Mouse (Mus musculus) forebrain, embryonic 14.5 days (tissue): Measurements from ENCODE around the gene Myof. TPM values are rescaled to one million over a fixed set of nuclear protein-coding genes. Genes with fewer than 3 reads are reported as not detected.

Experiments
- ATAC-seq: fragments of 200-750 bp; cut with Nextera tagmentation; 2 replicates; pipeline ENCODE4 v1.8.0; 2017; ENCODE audit warnings: mild to moderate bottlenecking, moderate library complexity
- DNase-seq: peaks from one replicate; pipeline ENCODE4 v3.0.0-alpha.2; 2015; ENCODE audit warnings: low spot score
- H3K27ac ChIP-seq: fragments of 300-500 bp; sonication (generic); 2 replicates; pipeline ENCODE4 v1.5.1; 2014; ENCODE audit warnings: low read depth, mild to moderate bottlenecking, control low read depth, low read length, moderate library complexity
- H3K27me3 ChIP-seq: fragments of 300-500 bp; sonication (generic); replicated peaks from 2 replicates; pipeline ENCODE4 v1.6.1; 2014; ENCODE audit warnings: low read length, control low read depth, mixed read lengths; ENCODE audit not compliant: control insufficient read depth, insufficient read depth
- H3K36me3 ChIP-seq: fragments of 300-500 bp; sonication (generic); 2 replicates; pipeline ENCODE4 v1.6.1; 2014; ENCODE audit warnings: low read length, control low read depth; ENCODE audit not compliant: control insufficient read depth, insufficient read depth
- H3K4me1 ChIP-seq: fragments of 300-500 bp; sonication (generic); 2 replicates; pipeline ENCODE4 v1.6.1; 2014; ENCODE audit warnings: antibody characterized with exemption, low read length, control low read depth; ENCODE audit not compliant: control insufficient read depth, insufficient read depth
- H3K4me2 ChIP-seq: fragments of 300-500 bp; sonication (generic); 2 replicates; pipeline ENCODE4 v1.6.1; 2014; ENCODE audit warnings: mild to moderate bottlenecking, control low read depth, low read length
- H3K4me3 ChIP-seq: fragments of 300-500 bp; sonication (generic); 2 replicates; pipeline ENCODE4 v1.5.1; 2014; ENCODE audit warnings: low read depth, low read length, control low read depth
- H3K9ac ChIP-seq: fragments of 300-500 bp; sonication (generic); 2 replicates; pipeline ENCODE4 v1.6.1; 2014; ENCODE audit warnings: mild to moderate bottlenecking, low read length, control low read depth, moderate library complexity
- H3K9me3 ChIP-seq: fragments of 300-500 bp; sonication (generic); replicated peaks from 2 replicates; pipeline ENCODE4 v1.6.1; 2016; ENCODE audit warnings: low read length, control low read depth, mixed read lengths; ENCODE audit not compliant: control insufficient read depth
- WGBS: fragments of 180-500 bp; shearing (Covaris S2); extraction: QIAGEN DNeasy Blood & Tissue Kit; methylation state at CpG from one replicate; pipeline ENCODE4 v1.1.7; 2014; 5-methylcytosine and 5-hydroxymethylcytosine counted together
- polyA plus RNA-seq: library from polyadenylated mRNA; unstranded; fragments of >200 nt; fragmentation: Nextera tagmentation; extraction: Ambion mirVana; gene quantifications from 2 replicates; pipeline ENCODE4 v1.2.1, GENCODE M21; 2014

The Myof gene
- polyA plus RNA-seq = 1.4 and 2.5 TPM in 2 replicates

DNA sequence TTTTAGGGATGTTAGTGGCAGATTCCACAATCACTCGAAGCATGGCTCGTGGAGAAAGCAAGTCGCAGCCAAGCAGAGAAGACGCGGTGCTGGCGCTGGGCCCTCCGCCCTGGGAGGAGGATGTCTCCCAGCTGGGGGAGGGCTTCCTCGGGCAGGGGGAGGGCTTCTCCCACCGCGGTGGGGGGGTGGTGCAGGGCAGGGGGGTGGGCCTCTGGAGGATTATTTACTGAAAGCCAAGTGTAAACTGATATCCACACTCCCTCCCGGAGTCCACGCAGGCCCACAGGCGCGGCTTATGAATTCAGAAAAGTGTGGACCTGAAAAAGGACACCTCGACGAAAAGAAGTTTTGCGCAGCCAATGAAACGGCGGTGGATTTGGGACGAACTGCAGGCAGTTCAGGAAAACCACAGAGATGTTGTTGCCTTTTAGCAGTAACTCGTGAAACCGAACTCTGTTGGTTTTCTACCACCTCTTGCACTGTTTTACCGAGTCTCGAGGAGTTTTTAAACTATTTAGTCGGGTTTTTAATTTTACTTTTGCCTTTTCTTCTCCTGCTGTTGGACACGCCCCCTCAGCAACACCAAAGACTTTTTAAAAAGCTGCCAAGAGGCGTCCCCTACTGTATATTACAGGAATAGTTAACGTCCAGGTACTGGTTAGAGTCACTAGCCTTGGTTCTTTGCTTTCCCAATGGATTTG is at the start of gene Myof:
Gene Myof, minus strand, starts transcription at position 297 of the 701 bp plus-strand sequence.
- Histone ChIP-seq H3K27ac (no peak within 1 kb of the TSS), H3K4me2 (peak within 1 kb of the TSS; percentile 54), H3K27me3 (peaks cover 11% of the 10 kb centered on the region; the same call in 1 of the 2 replicates), H3K9me3 (no peaks in the 10 kb centered on the region), H3K4me3 (peak within 1 kb of the TSS; percentile 23), H3K4me1 (0 out of 2 replicates have a peak, but pooled peaks cover 2% of the 10 kb centered on the region), H3K36me3 (no peaks in the 10 kb centered on the region), H3K9ac (peak within 1 kb of the TSS; percentile 49; the same call in 1 of the 2 replicates)
- under 1% methylated on average over 28 of the region's 28 CpGs for WGBS
- no peak; the same call in 1 of the 2 replicates for ATAC-seq
- DNase-seq = peak; percentile 50

DNA sequence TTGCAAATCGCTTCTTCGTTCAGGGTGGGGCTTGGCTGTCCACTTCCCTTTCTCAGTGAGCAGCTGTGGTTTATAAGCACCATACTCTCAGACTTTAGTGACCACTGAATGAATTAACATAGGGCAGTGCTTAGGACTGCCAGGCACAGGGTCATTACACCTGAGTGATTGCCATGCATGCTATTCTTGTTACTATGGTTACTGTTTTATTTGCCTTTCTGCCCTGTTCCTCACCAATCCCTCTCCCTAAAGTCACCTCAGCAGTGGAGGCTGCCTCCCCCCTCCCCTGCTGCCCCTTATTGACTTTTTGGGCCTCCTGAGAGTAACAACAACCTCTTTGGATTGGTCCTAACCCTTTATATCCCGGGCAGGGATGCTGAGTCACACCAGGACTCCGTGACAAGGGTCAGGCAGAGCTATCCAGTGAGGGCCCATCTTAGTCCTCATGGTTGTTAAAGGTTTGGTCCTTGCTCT is 48.2 kb upstream of the Myof start:
- Histone ChIP-seq H3K36me3 (no peaks in the 10 kb centered on the region), H3K4me1 (no peaks in the 10 kb centered on the region), H3K9ac (no peak overlapping the region), H3K9me3 (no peaks in the 10 kb centered on the region), H3K27ac (no peak overlapping the region), H3K27me3 (peaks cover 9% of the 10 kb centered on the region), H3K4me2 (no peak overlapping the region), H3K4me3 (no peak overlapping the region)
- no peak for ATAC-seq
- DNase-seq = no peak
- WGBS = 59% methylated on average over 4 of the region's 4 CpGs

DNA sequence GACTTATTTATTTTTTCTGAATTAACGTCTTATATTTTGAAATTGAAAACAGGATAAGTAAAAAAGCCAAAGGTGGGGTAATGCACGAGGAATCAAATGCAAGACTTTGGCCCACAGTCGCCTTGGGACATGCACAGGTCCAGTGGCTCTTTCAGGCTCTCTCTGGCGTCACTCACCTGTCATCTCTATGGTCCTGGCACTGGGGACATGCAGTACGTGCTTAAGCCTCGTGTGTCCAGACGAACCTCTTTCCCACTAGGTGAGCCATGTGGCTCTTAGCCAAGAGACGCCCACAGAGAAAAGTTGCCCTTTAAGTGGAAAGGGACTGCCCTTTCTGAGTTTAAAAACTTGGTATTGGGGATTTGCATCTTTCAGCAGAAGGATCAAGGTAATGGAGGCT is 46.0 kb upstream of the Myof start:
- no peak for DNase-seq
- Histone ChIP-seq H3K9me3 (no peaks in the 10 kb centered on the region), H3K4me1 (no peaks in the 10 kb centered on the region), H3K36me3 (no peaks in the 10 kb centered on the region), H3K4me2 (no peak overlapping the region), H3K27ac (no peak overlapping the region), H3K9ac (no peak overlapping the region), H3K4me3 (no peak overlapping the region), H3K27me3 (no peaks in the 10 kb centered on the region)
- 80% methylated on average over 8 of the region's 8 CpGs for WGBS
- no peak for ATAC-seq

DNA sequence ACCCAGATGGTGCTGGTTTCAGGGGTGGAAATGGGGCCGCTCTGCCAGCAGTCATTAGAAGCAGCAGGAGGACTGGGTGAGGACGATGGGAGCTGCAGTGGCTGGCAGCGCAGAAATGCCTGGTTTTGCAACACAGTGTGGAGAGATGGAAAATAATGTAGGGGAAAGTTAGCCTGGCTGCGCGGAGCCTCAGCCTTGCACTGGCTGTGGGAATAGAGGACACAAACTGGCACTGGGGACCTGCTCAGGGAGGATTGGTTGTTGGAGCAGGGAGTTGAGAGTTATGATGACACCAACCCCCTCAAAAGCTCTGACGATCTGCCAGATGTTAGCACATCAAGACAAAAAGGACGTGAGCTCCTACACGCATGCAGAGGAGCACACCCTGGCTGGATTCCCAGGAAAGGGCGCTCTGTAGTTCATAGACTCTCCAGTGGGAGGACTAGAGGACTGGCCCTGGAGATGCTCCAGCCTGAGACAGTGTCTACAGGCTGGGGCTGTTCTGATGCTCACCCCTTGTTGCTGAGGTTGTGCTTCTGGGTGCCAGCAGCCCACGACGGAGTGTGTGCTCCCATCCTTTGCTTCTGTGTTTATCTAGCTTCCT is 43.7 kb upstream of the Myof start:
- H3K9ac ChIP-seq = no peak overlapping the region
- ATAC-seq (no peak), DNase-seq (peak; percentile 56)
- no peak overlapping the region for H3K4me2 ChIP-seq
- H3K4me1 ChIP-seq = no peaks in the 10 kb centered on the region
- no peaks in the 10 kb centered on the region for H3K9me3 ChIP-seq
- no peak overlapping the region for H3K27ac ChIP-seq
- no peaks in the 10 kb centered on the region for H3K36me3 ChIP-seq
- no peaks in the 10 kb centered on the region for H3K27me3 ChIP-seq
- WGBS = 54% methylated on average over 11 of the region's 11 CpGs
- no peak overlapping the region for H3K4me3 ChIP-seq

DNA sequence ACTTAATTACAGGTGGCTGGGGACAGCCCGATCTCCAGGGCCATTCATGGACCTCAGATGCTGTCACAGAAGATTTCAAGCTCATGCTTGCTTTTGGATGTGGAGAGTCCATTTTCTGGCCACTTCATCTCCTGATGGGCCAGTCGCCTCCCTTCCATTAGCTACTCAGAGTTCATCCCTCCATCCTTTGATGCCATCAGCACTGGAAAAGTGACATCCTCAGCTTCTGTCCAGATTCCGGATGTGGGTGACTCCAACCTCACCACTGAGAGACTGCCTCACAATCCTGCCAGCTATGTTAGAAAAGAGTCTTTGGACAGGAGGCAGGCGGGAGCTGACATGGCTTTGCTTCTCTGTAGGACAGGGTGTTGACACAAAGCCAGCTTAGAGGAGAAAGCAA is 42.5 kb upstream of the Myof start:
- 89% methylated on average over 4 of the region's 4 CpGs for WGBS
- Histone ChIP-seq H3K4me2 (no peak overlapping the region), H3K9me3 (no peaks in the 10 kb centered on the region), H3K36me3 (no peaks in the 10 kb centered on the region), H3K27ac (no peak overlapping the region), H3K27me3 (no peaks in the 10 kb centered on the region), H3K4me3 (no peak overlapping the region), H3K9ac (no peak overlapping the region), H3K4me1 (no peaks in the 10 kb centered on the region)
- ATAC-seq (no peak), DNase-seq (no peak)

DNA sequence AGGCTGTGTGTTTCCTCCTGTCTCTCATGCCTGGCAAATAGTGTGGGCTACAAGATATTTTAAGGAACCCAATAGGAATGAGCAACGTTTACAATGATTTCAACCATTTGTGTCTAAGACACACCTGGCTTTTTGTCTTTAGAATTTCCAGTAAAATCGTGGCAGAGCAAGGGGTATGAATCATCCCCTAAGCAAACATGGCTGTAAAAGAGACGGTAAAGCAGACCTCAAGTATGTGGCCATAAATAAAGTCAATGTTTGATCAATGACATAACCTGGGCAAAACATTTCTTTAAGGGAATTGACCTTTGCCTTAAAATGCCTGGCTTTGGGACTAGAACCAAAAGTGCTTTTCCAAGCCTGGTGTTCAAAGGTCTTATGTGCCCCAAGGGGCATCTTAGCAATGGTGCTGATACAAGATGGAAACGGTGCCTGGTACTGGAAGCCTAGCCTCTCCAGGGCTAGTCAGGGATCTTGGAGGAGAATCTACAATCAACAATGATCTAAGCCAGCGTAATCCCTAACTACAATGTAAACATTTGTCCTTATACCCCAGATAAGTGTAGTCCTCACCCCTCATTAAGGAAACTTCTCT is 39.7 kb upstream of the Myof start:
- no peak overlapping the region for H3K9ac ChIP-seq
- H3K4me2 ChIP-seq = no peak overlapping the region
- H3K4me1 ChIP-seq = no peaks in the 10 kb centered on the region
- no peaks in the 10 kb centered on the region for H3K27me3 ChIP-seq
- WGBS = 81% methylated on average over 5 of the region's 5 CpGs
- no peak overlapping the region for H3K27ac ChIP-seq
- H3K9me3 ChIP-seq = no peaks in the 10 kb centered on the region
- H3K4me3 ChIP-seq = no peak overlapping the region
- no peaks in the 10 kb centered on the region for H3K36me3 ChIP-seq
- DNase-seq (no peak), ATAC-seq (no peak)

DNA sequence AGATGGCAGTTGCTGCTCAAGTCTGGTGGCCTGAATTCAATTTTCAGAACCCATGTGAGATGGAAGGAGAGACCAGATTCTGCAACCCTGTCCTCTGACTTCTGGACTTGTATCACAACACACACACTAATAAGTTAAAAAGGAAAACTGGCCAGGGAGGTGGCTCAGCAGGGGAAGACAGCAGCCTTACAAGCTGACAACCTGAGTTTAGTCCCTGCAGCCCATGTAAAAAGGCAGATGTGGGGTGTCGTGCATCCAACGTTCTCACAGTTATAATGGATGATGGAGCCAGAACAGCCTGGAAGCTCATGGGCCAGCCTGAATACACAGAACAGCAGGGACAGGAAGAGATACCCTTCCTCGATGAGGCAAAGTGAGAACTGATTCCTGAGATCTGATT is 38.0 kb upstream of the Myof start:
- no peaks in the 10 kb centered on the region for H3K9me3 ChIP-seq
- H3K27ac ChIP-seq = no peak overlapping the region
- no peak overlapping the region for H3K9ac ChIP-seq
- H3K27me3 ChIP-seq = no peaks in the 10 kb centered on the region
- WGBS = 80% methylated on average over 3 of the region's 3 CpGs
- H3K36me3 ChIP-seq = no peaks in the 10 kb centered on the region
- no peaks in the 10 kb centered on the region for H3K4me1 ChIP-seq
- ATAC-seq = no peak
- no peak overlapping the region for H3K4me2 ChIP-seq
- no peak overlapping the region for H3K4me3 ChIP-seq
- DNase-seq = no peak

DNA sequence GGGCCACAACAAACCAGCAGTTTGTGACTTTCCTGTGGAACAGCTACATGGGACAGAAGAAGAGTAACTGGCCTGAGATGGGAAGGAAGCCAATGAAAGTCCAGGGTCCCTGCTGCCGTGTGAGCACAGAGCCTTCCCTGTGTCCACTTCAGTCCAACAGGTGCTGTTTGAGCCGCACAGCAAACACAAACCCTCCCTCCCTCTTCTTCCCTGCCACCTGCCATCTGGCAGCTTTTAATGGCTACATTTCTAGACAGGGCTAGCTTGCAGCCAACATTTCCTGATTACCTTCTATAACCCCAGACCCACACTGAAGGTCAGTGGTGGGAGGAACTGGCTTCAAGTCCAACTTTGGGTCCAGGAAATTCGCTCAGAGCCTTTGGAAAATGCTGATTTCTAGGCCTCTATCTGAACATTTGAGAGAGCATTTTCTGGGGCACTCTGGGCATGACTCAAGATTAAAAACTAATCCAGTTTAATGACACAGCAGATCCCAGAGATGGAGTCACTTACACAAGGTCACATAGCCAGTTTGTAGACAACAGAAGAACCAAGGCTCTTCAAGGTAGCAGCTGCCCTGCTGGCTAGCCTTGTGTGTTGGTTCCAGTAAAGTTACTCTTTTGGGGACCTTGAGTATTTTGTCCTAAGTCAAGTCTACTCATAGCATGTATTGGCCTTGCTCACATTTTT is 34.6 kb upstream of the Myof start:
- H3K9me3 ChIP-seq = no peaks in the 10 kb centered on the region
- no peak overlapping the region for H3K4me3 ChIP-seq
- H3K4me2 ChIP-seq = no peak overlapping the region
- H3K27ac ChIP-seq = no peak overlapping the region
- ATAC-seq = no peak
- WGBS = 73% methylated on average over 3 of the region's 3 CpGs
- no peak for DNase-seq
- no peak overlapping the region for H3K9ac ChIP-seq
- peaks cover 14% of the 10 kb centered on the region for H3K36me3 ChIP-seq
- H3K27me3 ChIP-seq = no peaks in the 10 kb centered on the region
- no peaks in the 10 kb centered on the region for H3K4me1 ChIP-seq
